Mouse (Mus musculus) spleen, postnatal 4 days (tissue): ENCODE measurements around the gene Tspan5.

ENCODE experiments used
- DNase-seq, 2 experiments: peaks; one replicate each; pipeline ENCODE4 v3.0.0; 2022; ENCODE audit warnings: low spot score in 2 of 2

Gene Tspan5

DNA sequence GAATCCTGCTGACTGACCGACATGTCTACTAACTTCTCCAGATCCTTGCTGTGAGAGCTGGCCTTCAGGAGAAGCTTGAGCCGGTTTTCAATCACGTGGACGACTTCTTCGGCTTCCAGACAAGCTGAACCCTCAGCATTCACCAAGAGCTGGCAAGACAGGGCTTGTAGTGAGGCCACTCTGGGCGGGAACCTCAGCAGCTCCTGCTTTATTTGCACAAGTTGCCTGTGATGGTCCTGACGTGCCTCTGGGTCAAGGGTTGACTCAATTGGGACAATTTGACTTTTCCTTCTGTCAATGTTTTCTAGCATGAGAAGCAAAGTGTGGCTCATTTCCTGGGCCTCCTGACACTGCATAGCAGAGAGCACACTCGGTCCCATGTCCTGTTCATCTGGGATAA is 194.8 kb downstream of the Tspan5 start:
- DNase-seq: no peak

DNA sequence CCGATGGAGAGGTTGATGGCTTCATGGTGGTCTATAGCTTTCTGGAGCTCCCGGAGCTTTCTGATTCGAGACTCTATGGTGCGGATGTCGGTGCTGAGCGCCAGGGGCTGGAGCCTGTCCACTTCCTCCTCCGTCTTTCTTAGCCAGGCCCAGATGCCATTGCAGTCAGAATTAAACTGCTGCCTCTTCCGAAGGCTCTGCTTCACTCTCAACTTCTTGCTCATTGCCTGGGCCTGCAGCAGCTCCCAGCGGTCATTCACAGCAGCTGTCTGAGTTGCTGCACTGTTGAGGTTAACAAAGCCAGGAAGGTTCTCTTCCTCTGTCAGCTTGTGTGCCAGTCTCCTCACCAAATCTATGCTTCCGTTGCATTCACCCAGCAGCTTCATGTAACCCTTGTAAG is 195.2 kb downstream of the Tspan5 start:
- no peak for DNase-seq

DNA sequence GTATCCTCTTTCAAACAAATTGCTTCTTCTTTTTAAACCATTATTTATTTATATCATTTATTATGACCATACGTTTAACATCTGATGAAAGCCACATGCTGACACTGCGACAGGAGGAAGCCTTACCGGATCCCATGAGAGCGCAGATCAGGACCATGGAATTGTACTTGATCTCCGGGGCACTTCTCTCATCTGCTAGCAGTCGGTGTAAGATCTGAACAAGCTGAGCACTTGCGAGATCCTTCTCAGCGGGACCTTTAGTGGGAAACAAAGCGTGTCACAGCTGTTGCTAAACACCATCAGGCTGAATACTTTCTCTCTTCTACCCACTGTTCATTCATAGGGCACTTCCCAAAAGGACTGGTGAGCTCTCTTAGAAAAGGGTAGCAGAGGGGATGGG is 199.6 kb downstream of the Tspan5 start:
- DNase-seq: no peak

DNA sequence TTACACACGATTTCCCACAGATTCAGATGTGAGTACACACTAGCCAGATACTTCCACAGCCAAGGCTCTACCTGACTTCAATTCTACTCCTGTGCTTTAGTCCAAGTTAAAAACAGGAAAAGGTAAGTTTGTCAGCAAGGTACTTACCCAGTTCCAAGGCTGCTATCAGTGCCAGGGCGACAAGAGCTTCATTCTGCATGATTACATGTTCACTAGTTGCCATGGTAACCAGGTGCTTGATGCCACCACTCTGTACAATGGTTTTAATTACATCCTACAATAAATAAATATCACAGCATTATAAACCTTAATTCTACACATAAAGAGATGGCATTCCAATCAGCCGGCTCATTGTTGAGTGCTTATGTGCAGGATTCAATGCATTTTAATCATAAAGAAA is 203.5 kb downstream of the Tspan5 start:
- DNase-seq: no peak

DNA sequence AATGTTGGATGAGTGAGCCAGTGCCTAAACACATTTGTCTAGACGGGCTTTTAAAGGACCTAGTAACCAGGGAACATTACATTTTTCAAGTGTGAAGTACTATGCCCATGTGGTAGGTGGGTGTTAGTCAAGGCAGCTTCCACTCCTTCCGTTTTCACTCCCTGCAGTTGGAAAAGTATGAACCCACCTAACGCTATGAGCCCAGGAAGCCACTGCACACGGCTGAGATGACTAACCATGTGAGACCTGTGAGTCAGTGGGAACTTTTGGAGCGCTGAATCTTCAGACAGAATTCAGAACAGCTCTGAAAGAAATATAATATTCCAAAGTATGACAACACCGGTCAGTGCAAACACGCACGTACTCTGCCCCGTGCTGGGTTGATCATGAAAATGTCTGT is 207.1 kb downstream of the Tspan5 start:
- no peak for DNase-seq

DNA sequence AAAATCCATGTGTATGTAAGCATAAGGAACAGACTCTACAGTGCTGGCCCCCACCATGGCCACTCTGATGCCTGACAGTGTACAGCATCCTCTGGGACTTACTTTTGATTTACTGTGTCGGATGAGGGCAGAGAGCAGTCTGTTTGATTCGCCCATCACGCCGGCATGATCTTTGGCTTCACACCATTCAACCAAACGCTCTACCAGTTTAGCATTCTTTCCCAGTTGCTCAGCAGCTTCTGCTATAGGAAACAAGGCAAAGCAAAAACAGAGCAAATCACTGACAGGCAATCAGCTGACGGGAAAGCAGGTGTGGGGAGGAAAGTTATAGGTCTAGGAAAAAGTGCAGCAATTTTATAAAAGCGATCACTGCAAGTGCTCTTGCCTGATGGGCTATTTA is 213.2 kb downstream of the Tspan5 start:
- no peak for DNase-seq
